ENCODE assay signal across 22 mouse cellular contexts in the genomic region with DNA sequence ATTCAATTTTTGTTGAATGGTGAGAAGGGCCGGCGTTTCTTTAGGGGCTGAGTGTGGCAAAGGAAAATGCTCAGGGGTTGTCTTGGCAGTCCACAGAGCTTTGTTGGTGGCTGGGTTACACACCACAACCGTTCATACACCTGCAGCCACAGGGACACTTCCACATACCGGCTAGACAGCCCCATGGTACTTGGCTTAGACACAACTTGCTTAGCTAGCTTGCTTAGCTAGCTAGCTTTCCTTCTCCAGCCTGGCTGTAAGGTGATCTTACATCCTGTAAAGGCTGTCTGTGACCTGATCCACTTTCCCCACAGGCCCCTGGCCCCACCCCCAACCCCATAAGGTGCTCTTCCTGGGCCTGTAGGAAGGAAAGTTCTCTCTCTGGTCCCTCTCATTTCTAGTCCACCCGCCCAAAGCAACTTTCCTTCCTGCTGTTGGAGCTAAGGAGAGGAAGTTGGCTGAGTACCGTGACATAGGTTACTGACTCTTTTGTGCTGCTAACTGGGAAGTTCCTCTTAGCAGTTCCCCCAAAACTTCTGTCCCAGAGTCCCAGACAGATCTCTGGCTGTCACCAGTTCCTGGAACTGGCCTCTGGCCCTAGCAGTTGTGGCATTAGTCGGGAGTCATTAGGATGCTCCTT. TPM values are rescaled to one million over a fixed set of nuclear protein-coding genes. Genes with fewer than 3 reads are reported as not detected.
DNase-seq lines count a peak whose midpoint lies in the region; ATAC-seq lines count a peak whose summit lies in the region.
"Had no signal": no experiment of that assay in that cellular context is flagged by ENCODE, and none has a peak within 500 bp of the region (broad histone marks: within the 10 kb centered on the region; RNA-seq: fewer than 3 reads in every experiment).

No protein-coding gene starts in this region.

- H3K27me3 ChIP-seq in intestine, embryonic 14.5 days (replicated peaks; ENCODE audit: control insufficient read depth, insufficient read depth, low read length) = peaks cover 99% of the 10 kb centered on the region
- peaks cover 85% of the 10 kb centered on the region for H3K27me3 ChIP-seq in intestine, embryonic 16.5 days (replicated peaks; ENCODE audit: control insufficient read depth, insufficient read depth, low read length)
- H3K27me3 ChIP-seq in neural tube, embryonic 11.5 days (ENCODE audit: control insufficient read depth, insufficient read depth, low read length) = peaks cover 89% of the 10 kb centered on the region
- peaks cover 72% of the 10 kb centered on the region for H3K27me3 ChIP-seq in neural tube, embryonic 15.5 days (replicated peaks)

- H3K27ac ChIP-seq in intestine, embryonic 14.5 days (ENCODE audit: low read depth) = no peak overlapping the region
- H3K27ac ChIP-seq in intestine, embryonic 16.5 days (ENCODE audit: low read length) = no peak overlapping the region
- no peak overlapping the region for H3K27ac ChIP-seq in neural tube, embryonic 11.5 days (ENCODE audit: low read depth, low read length)
- H3K27ac ChIP-seq in neural tube, embryonic 15.5 days (replicated peaks) = no peak overlapping the region
- H3K27ac ChIP-seq: heart, embryonic 13.5 days; left cerebral cortex, adult 2 months; limb, embryonic 15.5 days had no signal

- no peak overlapping the region for H3K4me3 ChIP-seq in intestine, embryonic 14.5 days (ENCODE audit: low read depth, low read length)
- no peak overlapping the region for H3K4me3 ChIP-seq in intestine, embryonic 16.5 days (ENCODE audit: low read length)
- H3K4me3 ChIP-seq in neural tube, embryonic 11.5 days (ENCODE audit: low read depth, low read length) = no peak overlapping the region
- no peak overlapping the region for H3K4me3 ChIP-seq in neural tube, embryonic 15.5 days (replicated peaks)
- H3K4me3 ChIP-seq: erythroblast, embryonic 14.5 days; heart, embryonic 13.5 days; left cerebral cortex, adult 2 months; limb, embryonic 15.5 days had no signal

- H3K9ac ChIP-seq in intestine, embryonic 14.5 days (ENCODE audit: low read length) = no peak overlapping the region
- H3K9ac ChIP-seq in intestine, embryonic 16.5 days (ENCODE audit: low read depth, low read length) = no peak overlapping the region
- no peak overlapping the region for H3K9ac ChIP-seq in neural tube, embryonic 11.5 days (ENCODE audit: low read length)
- no peak overlapping the region for H3K9ac ChIP-seq in neural tube, embryonic 15.5 days (replicated peaks)
- H3K9ac ChIP-seq: heart, embryonic 13.5 days; limb, embryonic 15.5 days; liver, postnatal 0 days had no signal

- H3K4me2 ChIP-seq in intestine, embryonic 14.5 days (ENCODE audit: low read length) = no peak overlapping the region
- H3K4me2 ChIP-seq in intestine, embryonic 16.5 days (ENCODE audit: low read depth, low read length) = no peak overlapping the region
- no peak overlapping the region for H3K4me2 ChIP-seq in neural tube, embryonic 11.5 days (ENCODE audit: low read depth)
- H3K4me2 ChIP-seq in neural tube, embryonic 15.5 days = no peak overlapping the region
- H3K4me2 ChIP-seq: heart, embryonic 13.5 days; limb, embryonic 15.5 days had no signal

- H3K9me3 ChIP-seq in intestine, embryonic 14.5 days (ENCODE audit: control insufficient read depth, low read length) = no peaks in the 10 kb centered on the region
- no peaks in the 10 kb centered on the region for H3K9me3 ChIP-seq in intestine, embryonic 16.5 days (ENCODE audit: control insufficient read depth, low read length)
- H3K9me3 ChIP-seq in neural tube, embryonic 11.5 days (ENCODE audit: control insufficient read depth, low read length) = no peaks in the 10 kb centered on the region
- no peaks in the 10 kb centered on the region for H3K9me3 ChIP-seq in neural tube, embryonic 15.5 days (replicated peaks)
- H3K9me3 ChIP-seq: heart, embryonic 13.5 days; limb, embryonic 15.5 days had no signal

- DNase-seq in intestine, embryonic 14.5 days (ENCODE audit: low spot score) = peak; percentile 58
- peak; percentile 31 for DNase-seq in neural tube, embryonic 11.5 days (ENCODE audit: low spot score)
- peak; percentile 39 for DNase-seq in embryo, embryonic 10.5 days (ENCODE audit: low spot score)
- no peak for DNase-seq in right cerebral cortex, adult 18-20 months
- DNase-seq in right cerebral cortex, postnatal 25 days = no peak
- DNase-seq: heart, postnatal 4 days; kidney, adult 18-20 months; liver, postnatal 0 days; lung, postnatal 4 days; thymus, postnatal 25 days had no signal

- peaks cover 10% of the 10 kb centered on the region for H3K4me1 ChIP-seq in intestine, embryonic 14.5 days (replicated peaks; ENCODE audit: control insufficient read depth, insufficient read depth, low read length)
- H3K4me1 ChIP-seq in intestine, embryonic 16.5 days (ENCODE audit: control insufficient read depth, insufficient read depth, low read length) = peaks cover 16% of the 10 kb centered on the region; the same call in 1 of the 2 replicates
- H3K4me1 ChIP-seq in neural tube, embryonic 11.5 days (ENCODE audit: control insufficient read depth, insufficient read depth, low read length) = peaks cover 18% of the 10 kb centered on the region
- peaks cover 74% of the 10 kb centered on the region for H3K4me1 ChIP-seq in neural tube, embryonic 15.5 days

- H3K36me3 ChIP-seq in intestine, embryonic 14.5 days (ENCODE audit: control insufficient read depth, insufficient read depth, low read length) = no peaks in the 10 kb centered on the region
- no peaks in the 10 kb centered on the region for H3K36me3 ChIP-seq in intestine, embryonic 16.5 days (ENCODE audit: control insufficient read depth, insufficient read depth, low read length)
- no peaks in the 10 kb centered on the region for H3K36me3 ChIP-seq in neural tube, embryonic 11.5 days (ENCODE audit: control insufficient read depth, insufficient read depth, low read length)
- H3K36me3 ChIP-seq in neural tube, embryonic 15.5 days = no peaks in the 10 kb centered on the region
- H3K36me3 ChIP-seq: heart, embryonic 13.5 days; limb, embryonic 15.5 days had no signal

- no peak for ATAC-seq in intestine, embryonic 14.5 days (replicated peaks; ENCODE audit: low FRiP score, low TSS enrichment, low read depth)
- ATAC-seq in intestine, embryonic 16.5 days = no peak
- ATAC-seq in neural tube, embryonic 11.5 days (ENCODE audit: insufficient read depth, low FRiP score, low TSS enrichment) = no peak
- no peak for ATAC-seq in neural tube, embryonic 15.5 days (ENCODE audit: low FRiP score)
- ATAC-seq in megakaryocyte progenitor cell, adult 5-6 weeks (replicated peaks; ENCODE audit: poor library complexity) = peak; percentile 40; the same call in 1 of the 2 replicates
- ATAC-seq: liver, postnatal 0 days; Patski had no signal

- 4% methylated on average over 7 of the region's 7 CpGs for WGBS in intestine, embryonic 14.5 days
- WGBS in intestine, embryonic 16.5 days = 9% methylated on average over 7 of the region's 7 CpGs
- 0% methylated on average over 7 of the region's 7 CpGs for WGBS in neural tube, embryonic 11.5 days
- WGBS in neural tube, embryonic 15.5 days = 12% methylated on average over 7 of the region's 7 CpGs

RNA-seq across cellular contexts. Expression of a gene that starts 12.3 kb away (rescaled TPM):
- polyA plus RNA-seq in intestine, embryonic 14.5 days (2014; fragmentation: Nextera tagmentation; extraction: Ambion mirVana) = not detected in 2 replicates
- polyA plus RNA-seq in intestine, embryonic 16.5 days (2015; fragmentation: Nextera tagmentation; extraction: Ambion mirVana) = not detected in 2 replicates
- polyA plus RNA-seq in neural tube, embryonic 11.5 days (2014; fragmentation: Nextera tagmentation; extraction: Ambion mirVana) = 44.9 and 45.2 TPM in 2 replicates
- polyA plus RNA-seq in neural tube, embryonic 15.5 days (2015; fragmentation: Nextera tagmentation; extraction: Ambion mirVana) = 23.7 and 35.3 TPM in 2 replicates
- total RNA-seq in megakaryocyte progenitor cell, adult 5-6 weeks (2015) = not detected in 2 replicates
- not detected in 2 replicates for total RNA-seq in megakaryocyte progenitor cell, adult 5-6 weeks (2017)
- total RNA-seq: CH12.LX; gastrocnemius, postnatal 4 days; heart, postnatal 4 days; layer of hippocampus, adult 8-10 months had no signal
- polyA plus RNA-seq: cortical plate, adult 2 months; erythroblast, embryonic 14.5 days; heart, embryonic 13.5 days; liver, postnatal 0 days; Patski had no signal

Comparison
In these comparisons a context has a peak if more than half of its experiments do, and no peak if none do; other contexts are left out.
1. DNase-seq: peak in intestine, embryonic 14.5 days (single experiment), neural tube, embryonic 11.5 days (single experiment) and embryo, embryonic 10.5 days (single experiment); none in right cerebral cortex, adult 18-20 months (single experiment) and right cerebral cortex, postnatal 25 days (single experiment).
2. RNA of a gene that starts 12.3 kb away (polyA plus RNA-seq): 44.9 to 45.2 TPM in neural tube, embryonic 11.5 days and 23.7 to 35.3 TPM in neural tube, embryonic 15.5 days; not detected in intestine, embryonic 14.5 days and not detected in intestine, embryonic 16.5 days; every median in the first group is over 10 times any median in the second.